Mouse (Mus musculus) heart, adult 2 months (tissue): ENCODE data around the gene Crtac1.

Source experiments
- CTCF ChIP-seq: fragments of 200-600 bp; IDR thresholded peaks from 2 replicates; pipeline ENCODE4 v1.8.1; 2022; ENCODE audit warnings: antibody characterized with exemption, mild to moderate bottlenecking, moderate library complexity
- EP300 ChIP-seq: fragments of 200-500 bp; IDR thresholded peaks from 2 replicates; pipeline ENCODE4 v1.6.1; 2011; ENCODE audit warnings: low read depth, low read length, control low read depth; ENCODE audit not compliant: insufficient read depth
- POLR2A ChIP-seq: fragments of 200-500 bp; IDR thresholded peaks from 2 replicates; pipeline ENCODE4 v1.6.1; 2011; ENCODE audit warnings: mild to moderate bottlenecking, low read depth, low read length, control low read depth; ENCODE audit not compliant: insufficient read depth

GRCm38 (mm10) chr19:42454006-42454405, 22.4 kb upstream of the Crtac1 start:
- TF ChIP-seq CTCF (no peak), POLR2A (no peak), EP300 (no peak)
